Mouse (Mus musculus) neural tube, embryonic 15.5 days (tissue): Measurements from ENCODE around the gene Fanci. TPM values are rescaled to one million over a fixed set of nuclear protein-coding genes. Genes with fewer than 3 reads are reported as not detected.

Experiments used
- ATAC-seq: fragments of 200-750 bp; cut with Nextera tagmentation; 2 replicates; pipeline ENCODE4 v1.8.0; 2017; ENCODE audit warnings: mild to moderate bottlenecking, moderate TSS enrichment, moderate library complexity; ENCODE audit not compliant: low FRiP score
- H3K27ac ChIP-seq: fragments of 300-500 bp; sonication (generic); replicated peaks from 2 replicates; pipeline ENCODE4 v1.5.1; 2015; ENCODE audit warnings: mild to moderate bottlenecking, inconsistent platforms
- H3K27me3 ChIP-seq: fragments of 300-500 bp; sonication (generic); replicated peaks from 2 replicates; pipeline ENCODE4 v1.6.1; 2015; ENCODE audit warnings: inconsistent platforms
- H3K36me3 ChIP-seq: fragments of 300-500 bp; sonication (generic); 2 replicates; pipeline ENCODE4 v1.6.1; 2015; ENCODE audit warnings: inconsistent platforms
- H3K4me1 ChIP-seq: fragments of 300-500 bp; sonication (generic); 2 replicates; pipeline ENCODE4 v1.6.1; 2015; ENCODE audit warnings: inconsistent platforms
- H3K4me2 ChIP-seq: fragments of 300-500 bp; sonication (generic); 2 replicates; pipeline ENCODE4 v1.6.1; 2015; ENCODE audit warnings: inconsistent platforms, mild to moderate bottlenecking, moderate library complexity
- H3K4me3 ChIP-seq: fragments of 300-500 bp; sonication (generic); replicated peaks from 2 replicates; pipeline ENCODE4 v1.5.1; 2015; ENCODE audit warnings: mild to moderate bottlenecking, inconsistent platforms
- H3K9ac ChIP-seq: fragments of 300-500 bp; sonication (generic); replicated peaks from 2 replicates; pipeline ENCODE4 v1.6.1; 2015; ENCODE audit warnings: mild to moderate bottlenecking, inconsistent platforms
- H3K9me3 ChIP-seq: fragments of 300-500 bp; sonication (generic); replicated peaks from 2 replicates; pipeline ENCODE4 v1.6.1; 2016; ENCODE audit warnings: inconsistent platforms
- WGBS: fragments of 180-500 bp; shearing (Covaris S2); methylation state at CpG from one replicate; pipeline ENCODE4 v1.1.7; 2015; ENCODE audit warnings: mixed read lengths; 5-methylcytosine and 5-hydroxymethylcytosine counted together
- polyA plus RNA-seq: library from polyadenylated mRNA; unstranded; fragments of >200 nt; fragmentation: Nextera tagmentation; extraction: Ambion mirVana; gene quantifications from 2 replicates; pipeline ENCODE4 v1.2.1, GENCODE M21; 2015

Gene Fanci
- polyA plus RNA-seq: 1.6 and 3.9 TPM in 2 replicates

DNA sequence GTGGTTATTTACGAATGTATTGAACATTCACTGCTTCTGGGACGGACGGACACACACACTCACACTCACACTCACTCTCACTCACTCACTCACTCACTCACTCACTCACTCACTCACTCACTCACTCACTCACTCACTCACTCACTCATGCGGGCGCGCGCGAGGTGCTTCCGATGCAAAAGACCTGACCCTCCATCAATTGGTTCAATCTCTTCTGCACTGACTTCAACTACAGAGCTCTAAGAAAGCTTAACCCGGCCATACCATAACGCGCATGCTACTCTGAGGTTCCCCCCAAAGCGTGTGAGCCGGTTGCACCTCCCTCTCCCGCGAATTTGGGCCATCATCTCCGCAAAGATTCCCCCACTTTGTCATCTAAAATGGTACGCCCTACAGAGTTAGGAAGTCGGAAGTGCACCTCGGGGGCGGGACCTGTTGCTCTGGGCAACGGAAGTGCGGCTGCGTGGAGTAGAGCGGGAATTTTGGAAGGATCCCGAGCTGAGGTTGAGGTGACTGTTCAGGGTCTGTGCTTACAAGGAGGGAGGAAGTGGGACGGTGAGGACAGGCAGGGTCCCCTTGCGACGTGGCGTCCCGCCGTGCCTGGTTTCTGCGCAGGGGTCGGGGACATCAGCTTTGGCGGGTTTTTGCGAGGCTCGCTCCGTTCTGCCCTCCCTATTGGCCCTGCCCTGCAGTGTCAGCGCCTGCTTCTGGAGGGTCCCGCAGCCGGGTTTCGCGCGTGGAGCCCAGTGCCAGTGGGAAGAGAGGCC is at the start of gene Fanci:
TSS of gene Fanci (plus strand) at position 47 of the 767 bp plus-strand sequence.
- H3K27me3 ChIP-seq: no peaks in the 10 kb centered on the region
- peak within 1 kb of the TSS; percentile 70 for H3K9ac ChIP-seq
- peak within 1 kb of the TSS; percentile 61 for H3K4me3 ChIP-seq
- under 1% methylated on average over 44 of the region's 44 CpGs for WGBS
- H3K4me1 ChIP-seq: peaks cover 16% of the 10 kb centered on the region
- peak; percentile 92 for ATAC-seq
- H3K27ac ChIP-seq: peak within 1 kb of the TSS; percentile 86
- peak within 1 kb of the TSS; percentile 99 for H3K4me2 ChIP-seq
- no peaks in the 10 kb centered on the region for H3K36me3 ChIP-seq
- H3K9me3 ChIP-seq: no peaks in the 10 kb centered on the region

DNA sequence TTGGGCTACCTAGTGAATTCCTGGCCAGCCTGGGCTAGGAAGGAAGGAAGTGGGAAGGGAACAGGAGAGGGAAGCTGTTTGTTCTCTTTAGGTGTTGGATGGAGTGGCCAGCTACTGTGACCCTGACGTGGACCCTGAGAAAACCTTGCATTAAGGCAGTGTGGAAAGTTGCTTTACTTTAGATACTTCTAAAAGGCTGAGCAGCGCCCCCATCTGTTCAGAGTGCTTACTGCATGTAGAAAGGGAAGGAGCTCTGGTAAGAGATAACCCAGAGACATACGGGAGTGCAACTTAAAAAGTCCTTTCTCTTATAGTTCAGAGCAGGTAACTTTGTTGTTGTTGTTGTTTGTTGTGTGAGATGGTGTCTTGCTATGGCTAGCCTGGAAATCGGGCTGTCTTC is 45.8 kb upstream of the Fanci start:
- no peak for ATAC-seq
- Histone ChIP-seq H3K4me2 (no peak overlapping the region), H3K27ac (no peak overlapping the region), H3K36me3 (peaks cover 30% of the 10 kb centered on the region), H3K9ac (no peak overlapping the region), H3K27me3 (no peaks in the 10 kb centered on the region), H3K4me1 (peaks cover 13% of the 10 kb centered on the region), H3K9me3 (no peaks in the 10 kb centered on the region), H3K4me3 (no peak overlapping the region)
- WGBS: 61% methylated on average over 4 of the region's 4 CpGs

DNA sequence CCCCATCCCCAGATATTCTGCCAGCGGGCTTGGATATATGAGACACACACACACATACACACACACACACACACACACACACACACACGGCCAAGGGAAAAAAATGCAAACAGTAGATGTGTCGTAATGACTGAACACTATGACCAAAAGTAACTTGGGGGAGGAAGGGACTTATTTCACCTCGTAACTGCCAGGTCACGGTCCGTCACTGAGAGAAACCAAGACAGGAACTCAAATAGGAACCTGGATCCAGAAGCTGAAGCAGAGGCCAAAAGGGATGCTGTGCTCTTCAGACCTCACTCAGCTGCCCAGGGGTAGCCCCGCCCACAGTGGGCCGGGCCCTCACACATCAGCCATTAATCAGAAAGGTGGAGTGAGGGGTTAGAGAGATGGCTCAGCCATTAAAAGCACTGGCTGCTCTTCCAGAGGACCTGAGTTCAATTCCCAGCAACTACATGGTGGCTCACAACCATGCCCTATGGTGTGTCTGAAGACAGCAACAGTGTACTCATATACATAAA is 45.1 kb upstream of the Fanci start:
- Histone ChIP-seq H3K36me3 (peaks cover 34% of the 10 kb centered on the region), H3K27ac (no peak overlapping the region), H3K4me3 (no peak overlapping the region), H3K4me1 (peaks cover 13% of the 10 kb centered on the region), H3K4me2 (no peak overlapping the region), H3K27me3 (no peaks in the 10 kb centered on the region), H3K9me3 (no peaks in the 10 kb centered on the region), H3K9ac (no peak overlapping the region)
- 82% methylated on average over 8 of the region's 8 CpGs for WGBS
- no peak for ATAC-seq

DNA sequence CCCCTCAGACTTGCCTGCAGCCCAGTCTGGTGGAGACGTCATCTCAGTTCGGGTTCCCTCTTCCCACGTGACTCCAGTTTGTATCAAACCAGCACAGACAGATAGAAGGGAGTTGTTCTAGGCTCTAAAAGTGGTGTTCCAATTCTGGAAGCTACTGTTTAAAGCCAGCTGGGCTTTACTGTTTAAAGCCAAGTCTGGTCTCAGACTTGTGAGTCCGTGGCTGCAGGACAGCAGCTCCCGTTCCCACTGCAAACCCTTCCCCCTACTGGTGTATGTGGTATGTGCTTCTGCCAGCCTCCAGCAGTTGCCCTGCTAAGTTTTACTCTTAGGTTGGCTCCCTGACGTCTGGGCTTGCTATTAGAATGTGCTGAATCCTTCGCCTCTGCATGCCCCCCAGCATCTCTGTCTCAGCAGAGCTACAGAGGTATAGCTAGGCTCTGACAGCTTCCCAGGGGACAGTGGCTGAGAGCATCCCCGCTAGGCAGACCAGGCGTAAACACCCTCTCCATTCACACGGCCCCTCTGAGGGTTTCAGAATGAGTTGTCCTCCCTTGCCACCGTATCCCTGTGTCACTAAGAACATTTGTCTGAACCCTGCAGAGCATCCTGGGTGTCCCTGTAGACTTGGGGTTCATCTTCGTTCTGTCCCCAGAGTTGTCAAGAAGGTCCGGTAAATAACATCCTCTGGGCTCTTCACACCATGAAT is 44.5 kb upstream of the Fanci start:
- ATAC-seq: no peak
- Histone ChIP-seq H3K4me3 (no peak overlapping the region), H3K36me3 (peaks cover 41% of the 10 kb centered on the region), H3K9me3 (no peaks in the 10 kb centered on the region), H3K27ac (peak overlapping the region; percentile 34; the same call in 1 of the 2 replicates), H3K9ac (no peak overlapping the region), H3K4me1 (peaks cover 13% of the 10 kb centered on the region), H3K27me3 (no peaks in the 10 kb centered on the region), H3K4me2 (no peak overlapping the region)
- WGBS: 65% methylated on average over 13 of the region's 13 CpGs

DNA sequence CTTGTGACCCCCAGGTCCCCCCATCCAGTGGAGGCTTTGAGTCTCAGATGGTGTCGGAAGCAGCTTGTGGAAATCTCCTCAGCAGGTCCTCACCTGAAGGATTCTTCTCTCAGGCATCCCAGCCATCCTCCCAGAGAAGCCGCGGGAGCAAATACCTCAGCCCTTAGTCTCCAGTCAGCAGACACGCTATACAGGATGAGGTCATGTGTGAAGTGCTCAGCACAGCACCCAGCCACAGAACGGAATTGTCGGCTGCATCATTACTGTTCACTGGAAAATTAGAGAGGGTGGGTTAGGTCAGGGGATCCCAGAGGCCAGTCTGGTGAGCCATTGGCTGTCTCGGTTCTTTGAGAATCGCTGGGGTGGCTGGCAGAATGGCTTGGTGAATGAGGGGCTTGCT is 42.9 kb upstream of the Fanci start:
- H3K27ac ChIP-seq: no peak overlapping the region
- no peak for ATAC-seq
- H3K36me3 ChIP-seq: peaks cover 47% of the 10 kb centered on the region
- H3K9ac ChIP-seq: no peak overlapping the region
- H3K9me3 ChIP-seq: no peaks in the 10 kb centered on the region
- peaks cover 13% of the 10 kb centered on the region for H3K4me1 ChIP-seq
- WGBS: 87% methylated on average over 8 of the region's 8 CpGs
- no peaks in the 10 kb centered on the region for H3K27me3 ChIP-seq
- H3K4me2 ChIP-seq: no peak overlapping the region
- no peak overlapping the region for H3K4me3 ChIP-seq

DNA sequence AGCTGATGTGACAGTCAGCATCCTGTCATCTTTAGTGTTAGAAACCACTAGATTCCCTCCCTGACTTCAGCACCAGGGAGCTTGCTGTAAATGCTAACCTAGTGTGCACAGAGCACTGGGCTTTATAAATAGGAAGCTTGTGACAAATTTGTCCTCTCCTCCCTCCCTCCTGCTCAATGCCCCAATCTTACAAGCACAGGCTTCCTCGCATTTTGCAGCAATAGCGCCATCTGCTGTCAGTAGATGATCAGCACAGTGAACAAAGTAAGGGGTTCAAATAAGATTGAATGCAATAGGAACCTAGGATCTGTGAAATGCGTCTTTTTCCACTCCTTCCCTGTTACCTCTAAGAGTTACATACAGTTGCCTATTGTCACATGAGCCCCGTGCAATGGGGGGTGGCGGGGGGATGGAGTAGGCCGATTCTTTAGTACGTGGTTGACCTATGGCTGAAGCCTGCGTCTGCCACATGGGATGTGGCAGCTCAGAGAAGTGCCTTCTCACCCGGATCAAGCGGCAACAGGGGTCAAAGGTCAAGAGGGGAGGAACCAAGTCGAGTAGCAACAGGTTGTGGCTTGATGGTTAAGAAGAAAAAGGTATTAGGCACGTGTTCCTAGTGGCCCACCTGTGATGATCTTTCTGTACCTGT is 41.9 kb upstream of the Fanci start:
- WGBS: 44% methylated on average over 12 of the region's 12 CpGs
- no peaks in the 10 kb centered on the region for H3K27me3 ChIP-seq
- H3K27ac ChIP-seq: no peak overlapping the region
- H3K9ac ChIP-seq: no peak overlapping the region
- H3K36me3 ChIP-seq: peaks cover 53% of the 10 kb centered on the region
- H3K4me2 ChIP-seq: no peak overlapping the region
- ATAC-seq: peak; percentile 81
- no peaks in the 10 kb centered on the region for H3K9me3 ChIP-seq
- peaks cover 13% of the 10 kb centered on the region for H3K4me1 ChIP-seq
- H3K4me3 ChIP-seq: no peak overlapping the region

DNA sequence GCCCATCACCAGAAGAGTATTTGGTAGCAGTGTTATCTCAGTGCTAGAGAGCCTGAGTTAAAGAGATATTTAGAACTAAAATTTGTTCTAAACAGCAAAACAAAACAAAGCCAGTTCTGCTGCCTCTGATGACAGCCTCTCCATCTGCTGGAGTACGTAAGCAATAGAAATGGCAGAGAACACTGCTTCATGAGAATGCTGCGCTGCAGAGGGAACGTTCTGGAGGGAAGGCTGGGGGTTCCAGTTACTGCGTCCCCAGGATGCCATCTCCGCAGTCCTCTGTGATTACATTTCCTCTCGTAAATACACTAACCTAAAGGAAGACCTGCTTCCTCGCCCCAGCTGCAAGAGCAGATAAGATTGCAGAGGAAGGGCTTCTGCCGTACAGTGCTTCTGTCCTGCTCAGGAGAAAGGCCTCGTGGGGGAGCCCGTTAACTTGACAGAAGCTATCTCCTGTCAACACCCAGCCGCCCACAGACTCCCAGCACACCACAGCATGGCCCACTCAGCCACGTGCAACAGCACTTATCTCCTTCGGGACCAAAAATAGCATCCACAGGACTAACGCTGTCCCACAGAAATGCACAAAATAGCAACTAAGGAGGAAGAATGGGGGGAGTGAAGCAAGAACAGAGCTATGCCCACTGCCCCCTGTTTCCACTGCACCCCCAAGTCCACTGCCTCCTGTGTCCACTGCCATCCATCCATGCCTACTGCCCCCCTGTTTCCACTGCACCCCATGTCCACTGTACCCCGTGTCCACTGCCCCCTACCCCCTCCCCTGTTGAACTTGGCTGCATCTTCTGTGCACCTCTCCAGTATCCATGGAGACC is 33.2 kb upstream of the Fanci start:
- no peak for ATAC-seq
- Histone ChIP-seq H3K27me3 (no peaks in the 10 kb centered on the region), H3K4me2 (no peak overlapping the region), H3K4me3 (no peak overlapping the region), H3K9me3 (no peaks in the 10 kb centered on the region), H3K36me3 (peaks cover 50% of the 10 kb centered on the region), H3K27ac (no peak overlapping the region), H3K4me1 (peaks cover 35% of the 10 kb centered on the region), H3K9ac (no peak overlapping the region)
- 64% methylated on average over 15 of the region's 15 CpGs for WGBS

DNA sequence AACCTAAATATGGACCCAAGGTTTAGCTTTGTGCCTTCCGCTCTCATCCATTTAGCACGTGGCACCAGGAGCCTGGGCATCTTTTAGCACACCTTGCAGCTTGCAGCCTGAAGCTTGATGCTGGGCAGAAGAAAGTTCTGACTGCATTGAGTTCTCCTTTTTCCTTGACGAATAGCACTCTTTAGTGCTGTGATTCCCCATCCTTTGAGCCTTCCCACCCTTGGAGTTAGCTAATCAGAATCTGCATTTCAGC is 32.6 kb upstream of the Fanci start:
- Histone ChIP-seq H3K4me3 (no peak overlapping the region), H3K27me3 (no peaks in the 10 kb centered on the region), H3K9me3 (no peaks in the 10 kb centered on the region), H3K4me1 (peaks cover 40% of the 10 kb centered on the region), H3K9ac (no peak overlapping the region), H3K4me2 (no peak overlapping the region), H3K27ac (peak overlapping the region; percentile 18; the same call in 1 of the 2 replicates), H3K36me3 (peaks cover 48% of the 10 kb centered on the region)
- 83% methylated on average over 3 of the region's 3 CpGs for WGBS
- ATAC-seq: no peak

DNA sequence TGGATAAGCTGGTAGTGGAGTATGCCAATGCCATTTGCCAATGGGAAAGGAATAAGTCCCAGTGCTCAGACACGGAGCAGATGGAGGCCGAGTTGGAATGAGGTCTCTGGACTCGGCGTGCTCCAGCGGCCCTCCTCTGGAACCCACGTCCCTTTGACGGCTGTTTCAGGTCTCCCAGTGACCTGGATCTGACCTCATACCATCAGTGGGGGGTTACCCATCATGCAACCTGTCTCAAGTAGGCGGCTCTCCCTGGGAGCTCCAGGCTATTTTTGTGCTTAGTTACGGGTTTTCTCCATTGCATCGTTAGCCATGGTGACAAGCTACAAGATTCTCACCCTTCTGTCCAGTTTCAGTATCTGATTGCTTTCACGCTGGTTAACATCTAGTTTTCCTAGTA is 31.7 kb upstream of the Fanci start:
- Histone ChIP-seq H3K36me3 (peaks cover 41% of the 10 kb centered on the region), H3K9me3 (no peaks in the 10 kb centered on the region), H3K27me3 (no peaks in the 10 kb centered on the region), H3K4me2 (no peak overlapping the region), H3K4me3 (no peak overlapping the region), H3K9ac (no peak overlapping the region), H3K4me1 (peaks cover 40% of the 10 kb centered on the region), H3K27ac (peak overlapping the region; percentile 72)
- WGBS: 46% methylated on average over 11 of the region's 11 CpGs
- ATAC-seq: no peak

DNA sequence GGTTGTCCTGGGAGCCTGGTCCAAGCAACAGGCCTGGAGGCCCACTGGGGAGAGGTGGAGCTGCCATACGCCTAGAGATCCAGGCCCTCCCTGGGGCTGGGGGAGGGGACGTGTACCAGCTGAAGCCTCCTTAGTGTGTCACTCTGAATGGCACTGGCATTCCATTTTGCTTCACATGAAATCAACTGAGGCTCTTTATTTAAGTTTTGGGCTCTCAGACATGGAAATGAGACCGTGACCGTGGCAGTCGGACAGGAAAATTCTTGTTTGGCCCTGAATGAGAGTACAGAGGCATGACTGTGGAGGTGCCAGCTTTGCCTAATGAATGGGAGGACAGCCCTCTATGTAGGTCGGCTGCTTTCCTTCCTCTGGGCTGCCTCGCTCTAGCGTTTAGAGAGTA is 29.5 kb upstream of the Fanci start:
- 38% methylated on average over 8 of the region's 8 CpGs for WGBS
- peak; percentile 81; the same call in 1 of the 2 replicates for ATAC-seq
- peak overlapping the region; percentile 72 for H3K27ac ChIP-seq
- peaks cover 40% of the 10 kb centered on the region for H3K4me1 ChIP-seq
- H3K4me2 ChIP-seq: no peak overlapping the region
- H3K27me3 ChIP-seq: no peaks in the 10 kb centered on the region
- peaks cover 24% of the 10 kb centered on the region for H3K36me3 ChIP-seq
- no peak overlapping the region for H3K4me3 ChIP-seq
- no peaks in the 10 kb centered on the region for H3K9me3 ChIP-seq
- no peak overlapping the region for H3K9ac ChIP-seq

DNA sequence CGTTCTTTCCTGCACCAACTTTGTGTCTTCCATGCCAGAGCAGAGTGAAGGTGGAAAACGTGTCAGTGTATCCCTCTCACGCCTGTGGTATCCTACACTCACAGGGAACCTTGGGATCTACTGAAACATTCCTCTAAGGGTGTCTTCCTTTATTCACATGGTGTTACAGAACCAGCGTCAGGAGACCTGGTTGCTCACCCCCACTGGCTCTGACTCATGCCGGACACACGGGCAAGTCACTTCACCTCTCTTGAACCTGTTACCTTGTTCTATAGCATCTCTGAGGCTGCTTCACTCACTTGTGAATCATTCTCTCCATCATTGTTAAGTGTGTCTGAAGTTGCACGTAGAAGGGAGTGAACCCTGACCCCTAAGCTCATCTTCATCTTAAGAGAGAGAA is 28.9 kb upstream of the Fanci start:
- no peak overlapping the region for H3K4me3 ChIP-seq
- H3K4me1 ChIP-seq: peaks cover 40% of the 10 kb centered on the region
- H3K36me3 ChIP-seq: peaks cover 22% of the 10 kb centered on the region
- no peak for ATAC-seq
- no peak overlapping the region for H3K9ac ChIP-seq
- 81% methylated on average over 7 of the region's 7 CpGs for WGBS
- no peaks in the 10 kb centered on the region for H3K27me3 ChIP-seq
- H3K4me2 ChIP-seq: no peak overlapping the region
- no peaks in the 10 kb centered on the region for H3K9me3 ChIP-seq
- peak overlapping the region; percentile 72 for H3K27ac ChIP-seq
